Mouse (Mus musculus) spleen, adult 2 months (tissue): ENCODE results near the gene Ccn5.

Source experiments
- CTCF ChIP-seq: fragments of 200-500 bp; IDR thresholded peaks from 2 replicates; pipeline ENCODE4 v1.5.1; 2011; ENCODE audit warnings: mild to moderate bottlenecking, inconsistent platforms; ENCODE audit not compliant: insufficient read depth, insufficient read length, insufficient replicate concordance; ENCODE audit errors: extremely low read depth
- POLR2A ChIP-seq: fragments of 200-500 bp; IDR thresholded peaks from 2 replicates; pipeline ENCODE4 v1.6.1; 2011; ENCODE audit warnings: low read depth, low read length, inconsistent platforms

DNA sequence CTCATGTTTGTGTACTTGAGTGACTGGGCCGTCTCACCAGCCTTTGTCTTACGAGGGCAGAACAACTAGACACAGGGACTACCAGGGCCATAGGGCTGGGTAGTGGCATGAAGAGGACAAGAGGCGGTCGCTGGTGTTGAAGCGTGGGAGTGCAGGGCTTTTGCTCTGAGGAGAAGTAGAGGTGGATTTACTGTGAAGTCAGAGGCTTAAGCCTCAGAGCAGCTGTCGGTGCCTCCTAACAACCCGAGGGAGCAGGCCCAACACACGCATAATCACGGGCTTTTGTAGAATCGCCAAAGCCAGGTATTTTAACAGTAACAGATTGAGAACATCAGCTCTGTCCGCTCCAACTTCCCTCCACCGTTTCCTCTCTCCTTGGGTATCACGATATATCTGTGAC, 44.0 kb upstream of the Ccn5 start:
- TF ChIP-seq POLR2A = no peak
- no peak for TF ChIP-seq CTCF
